Comparison of ENCODE assay signal across 8 mouse cellular contexts in the genomic region with DNA sequence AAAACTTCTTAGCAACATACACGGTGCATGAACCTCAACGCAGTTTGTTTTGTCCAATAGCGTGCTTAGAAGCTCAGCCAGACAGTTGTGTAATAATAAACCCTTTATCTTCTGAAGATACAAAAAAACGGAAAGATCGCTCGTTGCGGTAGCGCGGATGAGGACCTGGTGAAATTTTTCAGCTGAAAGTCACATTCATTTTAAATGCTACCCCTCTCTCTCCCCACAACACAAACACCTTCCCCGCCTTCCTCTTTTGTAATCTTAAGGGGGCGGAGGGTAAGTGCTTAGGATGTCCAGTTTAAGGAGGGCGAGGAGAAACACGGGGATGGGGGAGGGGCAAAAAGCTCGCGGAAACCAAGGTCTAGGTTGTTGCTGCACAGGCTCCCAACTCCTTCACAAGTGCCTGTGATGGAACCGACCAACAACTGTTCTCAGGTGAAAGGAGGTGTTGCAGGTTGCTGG. TPM values are rescaled to one million over a fixed set of nuclear protein-coding genes. Genes with fewer than 3 reads are reported as not detected.
A peak's percentile ranks its signal among the peaks of the same experiment; 100 is the strongest.
DNase-seq lines count a peak whose midpoint lies in the region; TF ChIP-seq lines count a peak whose summit lies in the region.

No protein-coding gene starts in this region.

- H3K9me3 ChIP-seq in E14TG2a.4 (ENCODE audit: low read length) = no peaks in the 10 kb centered on the region
- no peaks in the 10 kb centered on the region for H3K9me3 ChIP-seq in hindbrain, embryonic 10.5 days

- no peaks in the 10 kb centered on the region for H3K27me3 ChIP-seq in E14TG2a.4 (ENCODE audit: insufficient read depth, low read length)
- H3K27me3 ChIP-seq in hindbrain, embryonic 10.5 days (ENCODE audit: insufficient read depth, poor library complexity, severe bottlenecking) = no peaks in the 10 kb centered on the region

- no peak overlapping the region for H3K27ac ChIP-seq in embryonic fibroblast, embryonic 13.5 days (ENCODE audit: insufficient read depth, low read length)
- H3K27ac ChIP-seq in hindbrain, embryonic 10.5 days = peak overlapping the region; percentile 96

- no peak for TF ChIP-seq POLR2A in embryonic fibroblast, embryonic 13.5 days (IDR thresholded peaks at IDR 0.05; ENCODE audit: low read depth, low read length)

- peak; percentile 91 for DNase-seq in R1 (ENCODE audit: low read depth, low spot score)
- no peak for DNase-seq in hindbrain, embryonic 10.5 days (ENCODE audit: low spot score)
- peak; percentile 40 to 42 for DNase-seq in layer of hippocampus, postnatal 14 days (ENCODE audit: low spot score in 2 of 2)
- DNase-seq in lung, postnatal 36 days = peak; percentile 72
- DNase-seq in right cerebral cortex, adult 2 months (ENCODE audit: low spot score in 2 of 2) = peak; percentile 34 to 54
- no peak for DNase-seq in T-cell, adult 2 months (ENCODE audit: low spot score)

- no peak for TF ChIP-seq CTCF in E14TG2a.4 (conservative IDR thresholded peaks at IDR 0.05; ENCODE audit: low read length)
- no peak for TF ChIP-seq CTCF in embryonic fibroblast, embryonic 13.5 days (IDR thresholded peaks at IDR 0.05; ENCODE audit: borderline replicate concordance, insufficient read depth, low read length)

- peaks cover 84% of the 10 kb centered on the region for H3K4me1 ChIP-seq in E14TG2a.4 (replicated peaks; ENCODE audit: low read depth, low read length)
- no peaks in the 10 kb centered on the region for H3K4me1 ChIP-seq in embryonic fibroblast, embryonic 13.5 days (ENCODE audit: control insufficient read depth, insufficient read depth, low read length)
- H3K4me1 ChIP-seq in hindbrain, embryonic 10.5 days (replicated peaks) = peaks cover 34% of the 10 kb centered on the region

- H3K4me3 ChIP-seq in E14TG2a.4 (replicated peaks; ENCODE audit: low read length) = peak overlapping the region; percentile 88
- H3K4me3 ChIP-seq in embryonic fibroblast, embryonic 13.5 days (ENCODE audit: insufficient read depth, low read length) = peak overlapping the region; percentile 92
- peak overlapping the region; percentile 73 for H3K4me3 ChIP-seq in hindbrain, embryonic 10.5 days

- H3K36me3 ChIP-seq in E14TG2a.4 (ENCODE audit: insufficient read depth, low read length) = peaks cover 24% of the 10 kb centered on the region
- H3K36me3 ChIP-seq in hindbrain, embryonic 10.5 days = no peaks in the 10 kb centered on the region

- under 1% methylated on average over 16 of the region's 16 CpGs for WGBS in hindbrain, embryonic 10.5 days

RNA-seq across cellular contexts. Expression of a gene that starts 1.4 kb away (rescaled TPM):
- 7.3 and 8.2 TPM in 2 replicates for polyA plus RNA-seq in embryonic fibroblast, embryonic 13.5 days (2011; ENCODE audit: insufficient read length, low read depth, missing spikeins)
- polyA plus RNA-seq in hindbrain, embryonic 10.5 days (2016; fragmentation: Nextera tagmentation; extraction: Ambion mirVana) = 4.2 and 6.6 TPM in 2 replicates
- 10 to 100 TPM; 38.3 to 38.9 TPM for total RNA-seq in layer of hippocampus, postnatal 14 days (2021)

Comparison
In these comparisons a context has a peak if more than half of its experiments do, and no peak if none do; other contexts are left out.
1. DNase-seq: peak in R1 (single experiment), layer of hippocampus, postnatal 14 days (2 of 2), lung, postnatal 36 days (single experiment) and right cerebral cortex, adult 2 months (2 of 2); none in hindbrain, embryonic 10.5 days (single experiment) and T-cell, adult 2 months (single experiment).
2. Peak in every context shown above with its lines, with median percentiles within 50 percentile points of each other: H3K4me3 ChIP-seq.